Mouse (Mus musculus): ENCODE data around the gene Gpr137.

DNA sequence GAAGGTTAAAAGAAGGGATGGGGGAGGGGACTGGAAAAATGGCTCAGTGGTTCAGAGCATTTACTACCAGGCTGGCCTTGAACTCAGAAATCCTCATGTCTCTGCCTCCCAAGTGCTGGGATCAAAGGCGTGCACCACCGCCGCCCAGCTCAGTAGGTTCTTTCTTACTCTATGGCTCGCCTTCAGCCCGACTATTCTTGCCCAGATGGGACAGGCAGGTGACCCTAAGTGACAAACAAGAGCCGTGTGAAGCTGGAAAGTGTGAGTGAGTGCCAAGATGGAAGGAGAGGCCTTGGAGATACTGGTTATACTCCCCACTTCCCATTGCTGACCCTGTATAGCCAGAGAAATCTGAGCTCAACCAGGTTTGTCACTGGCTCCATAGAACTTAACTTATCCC, 1.4 kb upstream of the Gpr137 start:
- TF ChIP-seq TAL1 (conservative IDR thresholded peaks at IDR 0.05; ENCODE audit: low read depth, low read length) (no peak), CTCF (IDR thresholded peaks at IDR 0.05; ENCODE audit: low read depth, low read length) (no peak), GATA1 (IDR thresholded peaks at IDR 0.05; ENCODE audit: borderline replicate concordance, low read length) (no peak), POLR2AphosphoS5 (IDR thresholded peaks at IDR 0.05; ENCODE audit: insufficient replicate concordance, low read depth, low read length) (no peak)
